Mouse (Mus musculus) adrenal gland, postnatal 25 days (tissue): ENCODE results near the gene Taf4. TPM values are rescaled to one million over a fixed set of nuclear protein-coding genes. Genes with fewer than 3 reads are reported as not detected.

ENCODE experiments used
- DNase-seq: peaks from one replicate; pipeline ENCODE4 v3.0.0; 2021; ENCODE audit warnings: mixed read lengths
- long read RNA-seq: library from polyadenylated mRNA; stranded (forward); transcript quantifications from one replicate; pipeline ENCODE4 v2.0.0, GENCODE M21; 2021
- total RNA-seq: library from RNA; stranded (reverse); gene quantifications from 2 replicates; pipeline ENCODE4 v1.2.3, GENCODE M21; 2021

The Taf4 gene
- 18.8 and 25.3 TPM in 2 replicates for total RNA-seq
- long read RNA-seq, full-length matches to known transcripts = 8 of 20 reads
- long read RNA-seq, partial matches to known transcripts = 4 of 20 reads
- long read RNA-seq, other reads (novel, unspliced or antisense) = 8 of 20 reads

GRCm38 (mm10) chr2:179976628-179977343 lies at the start of gene Taf4:
Gene Taf4, minus strand, starts transcription at chr2:179976646.
- DNase-seq = peak; percentile 92

- no peak for DNase-seq
These were observed 49.4 kb upstream of the Taf4 start for GRCm38 (mm10) chr2:180025861-180026200.

- peak; percentile 60 for DNase-seq
These were observed 48.9 kb upstream of the Taf4 start for GRCm38 (mm10) chr2:180025135-180025860.

- peak; percentile 100 for DNase-seq
These were observed 48.1 kb upstream of the Taf4 start, which contains the start of gene Lsm14b for GRCm38 (mm10) chr2:180024401-180025098. Gene Lsm14b, plus strand, starts transcription at chr2:180024987.

- DNase-seq = no peak
These were observed 46.3 kb upstream of the Taf4 start for GRCm38 (mm10) chr2:180022751-180023150.

GRCm38 (mm10) chr2:180020919-180021318 lies 44.5 kb upstream of the Taf4 start:
- DNase-seq = no peak

- DNase-seq = no peak
These were observed 43.7 kb upstream of the Taf4 start for GRCm38 (mm10) chr2:180020091-180020661.

- DNase-seq = no peak
These were observed 42.1 kb upstream of the Taf4 start for GRCm38 (mm10) chr2:180018573-180018972.

- DNase-seq = no peak
These were observed 41.2 kb upstream of the Taf4 start for GRCm38 (mm10) chr2:180017632-180018031.

GRCm38 (mm10) chr2:180013686-180014085 lies 37.2 kb upstream of the Taf4 start:
- DNase-seq = no peak

GRCm38 (mm10) chr2:180011370-180011769 lies 34.9 kb upstream of the Taf4 start:
- DNase-seq = no peak

GRCm38 (mm10) chr2:180010686-180011085 lies 34.2 kb upstream of the Taf4 start:
- no peak for DNase-seq

GRCm38 (mm10) chr2:180006352-180007017 lies 30.0 kb upstream of the Taf4 start:
- DNase-seq = no peak

- no peak for DNase-seq
These were observed 29.4 kb upstream of the Taf4 start for GRCm38 (mm10) chr2:180005656-180006351.

GRCm38 (mm10) chr2:180001635-180002034 lies 25.2 kb upstream of the Taf4 start:
- DNase-seq = no peak

- DNase-seq = no peak
These were observed 22.0 kb upstream of the Taf4 start for GRCm38 (mm10) chr2:179998431-179998830.

- no peak for DNase-seq
These were observed 16.6 kb upstream of the Taf4 start for GRCm38 (mm10) chr2:179993071-179993470.

GRCm38 (mm10) chr2:179989098-179989497 lies 12.7 kb upstream of the Taf4 start:
- no peak for DNase-seq

- DNase-seq = no peak
These were observed 10.1 kb upstream of the Taf4 start for GRCm38 (mm10) chr2:179986437-179987022.

- DNase-seq = no peak
These were observed 9.2 kb upstream of the Taf4 start for GRCm38 (mm10) chr2:179985695-179986094.

- DNase-seq = no peak
These were observed 8.4 kb upstream of the Taf4 start for GRCm38 (mm10) chr2:179984830-179985229.
